Mouse (Mus musculus) 3T3-L1 (cell line): ENCODE measurements around the gene Nudt8.

Source experiments
- DNase-seq: peaks from one replicate; pipeline ENCODE4 v3.0.0-alpha.2; 2015; ENCODE audit warnings: low read depth, low spot score

Gene Nudt8

DNA sequence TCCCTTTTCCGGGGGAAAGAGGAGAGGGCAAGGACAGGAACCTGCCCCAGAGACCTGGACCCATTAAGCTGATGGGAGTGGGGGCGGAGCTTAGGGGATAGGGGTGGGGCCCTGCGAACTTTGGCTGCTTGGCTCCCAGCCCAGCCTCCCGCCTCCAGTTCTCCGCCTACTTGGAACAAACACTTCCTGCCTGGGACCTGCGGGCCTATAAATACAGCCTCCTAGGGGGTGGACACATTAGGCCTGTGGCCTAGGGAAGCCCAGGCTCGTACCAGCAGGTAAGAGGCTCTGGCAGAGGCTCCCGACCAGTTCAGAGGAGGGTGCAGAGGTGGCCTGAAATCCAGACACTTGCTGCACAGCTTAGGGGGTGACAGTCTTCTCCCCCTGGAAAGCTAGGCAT, 14.0 kb upstream of the Nudt8 start, which contains the start of gene Acy3:
Gene Acy3 (plus strand): TSS at position 237 of the 400 bp plus-strand sequence.
- DNase-seq = peak; percentile 53

DNA sequence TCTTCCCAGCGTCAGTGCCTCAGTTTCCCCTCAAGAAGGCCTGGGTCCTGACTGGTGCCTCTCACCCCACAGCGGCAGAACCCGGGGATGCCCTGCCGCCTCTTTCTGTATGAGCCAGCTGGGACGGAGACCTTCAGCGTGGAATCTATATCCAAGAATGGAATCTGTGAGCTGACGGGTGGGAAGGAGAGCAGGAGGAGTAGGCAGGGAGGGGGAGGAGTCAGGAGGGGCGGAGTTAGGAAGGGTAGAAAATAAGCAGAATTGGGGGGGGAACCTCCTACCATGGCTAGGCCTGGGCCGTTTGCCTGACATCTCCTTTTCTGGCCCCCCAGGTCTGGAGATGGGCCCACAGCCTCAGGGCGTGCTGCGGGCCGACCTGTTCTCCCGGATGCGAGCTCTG, 12.3 kb upstream of the Nudt8 start:
- DNase-seq = no peak

DNA sequence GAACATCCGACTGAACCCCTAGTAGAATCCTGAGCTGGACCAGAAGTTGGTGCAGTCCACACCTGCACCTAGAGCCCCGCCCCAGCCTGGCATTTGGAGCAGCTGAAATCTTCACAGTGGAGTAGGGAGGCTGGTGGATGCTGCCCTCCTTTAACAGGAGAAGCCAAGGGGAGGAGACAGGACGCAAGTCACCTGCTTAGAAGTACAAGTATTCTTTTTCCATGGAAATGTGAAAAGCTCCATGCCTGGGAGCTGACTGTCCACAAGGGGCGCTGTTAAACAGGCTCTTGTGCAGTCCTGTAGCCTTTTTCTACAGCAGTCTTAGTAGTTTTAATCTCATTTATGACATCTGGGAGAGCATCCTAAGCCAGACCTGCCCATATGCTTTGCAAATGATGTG, 11.6 kb upstream of the Nudt8 start:
- DNase-seq = no peak

DNA sequence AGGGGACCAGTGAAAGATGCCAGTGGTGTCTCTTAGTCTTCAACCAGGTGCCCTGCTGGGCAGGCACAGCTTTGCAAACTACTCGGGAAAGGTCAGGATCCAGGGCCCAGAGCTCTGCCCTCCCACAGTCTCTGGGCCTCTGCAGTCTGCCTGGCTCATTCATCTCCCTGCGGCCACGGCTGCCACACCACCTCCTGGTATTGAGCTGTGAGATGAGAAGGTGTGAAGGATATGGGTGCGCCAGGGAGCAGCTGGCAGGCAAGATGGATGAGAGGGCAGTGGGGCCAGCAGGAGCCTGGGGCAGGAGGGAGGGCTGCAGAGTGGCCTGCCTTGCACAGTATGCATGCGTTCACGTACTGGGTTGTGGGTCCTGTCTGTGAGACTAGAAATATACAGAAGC, 9.6 kb upstream of the Nudt8 start:
- DNase-seq = no peak

DNA sequence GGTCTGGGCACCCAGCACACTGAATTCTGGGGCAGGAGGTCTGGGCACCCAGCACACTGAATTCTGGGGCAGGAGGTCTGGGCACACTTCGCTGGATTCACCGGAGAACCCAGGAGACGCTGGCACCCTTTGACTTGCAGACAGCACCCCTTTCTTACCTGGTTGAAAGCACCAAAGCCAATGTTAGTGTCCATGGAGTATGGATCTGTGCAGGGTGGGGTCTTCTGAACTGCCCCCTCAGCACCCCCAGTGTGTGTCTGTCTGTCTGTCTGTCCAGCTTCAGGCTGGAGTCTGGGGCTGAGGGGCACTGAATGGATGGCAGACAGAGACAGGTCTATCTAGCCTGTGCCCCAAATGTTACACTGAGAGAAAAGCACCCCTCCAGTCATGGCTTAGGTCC, 8.8 kb upstream of the Nudt8 start:
- DNase-seq = no peak

DNA sequence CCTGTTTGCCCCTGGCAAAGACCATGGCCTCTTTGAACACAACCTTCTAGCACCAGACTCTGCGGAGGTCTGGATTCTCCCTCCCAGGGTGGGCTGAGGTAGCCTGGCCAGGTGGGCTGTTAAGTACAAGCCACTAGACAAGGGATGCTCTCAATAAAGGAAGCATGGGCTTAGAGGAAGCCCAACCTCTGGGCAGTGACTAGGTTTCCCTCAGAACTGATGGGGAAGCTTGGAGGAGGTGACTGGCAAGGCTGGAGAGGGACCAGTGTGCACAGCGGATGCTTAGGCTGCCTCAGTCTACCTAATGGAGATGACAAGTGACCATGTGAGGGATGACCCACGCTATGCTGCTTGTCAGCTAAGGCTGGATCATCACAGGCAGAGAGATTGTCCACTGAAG, 8.4 kb upstream of the Nudt8 start:
- no peak for DNase-seq

DNA sequence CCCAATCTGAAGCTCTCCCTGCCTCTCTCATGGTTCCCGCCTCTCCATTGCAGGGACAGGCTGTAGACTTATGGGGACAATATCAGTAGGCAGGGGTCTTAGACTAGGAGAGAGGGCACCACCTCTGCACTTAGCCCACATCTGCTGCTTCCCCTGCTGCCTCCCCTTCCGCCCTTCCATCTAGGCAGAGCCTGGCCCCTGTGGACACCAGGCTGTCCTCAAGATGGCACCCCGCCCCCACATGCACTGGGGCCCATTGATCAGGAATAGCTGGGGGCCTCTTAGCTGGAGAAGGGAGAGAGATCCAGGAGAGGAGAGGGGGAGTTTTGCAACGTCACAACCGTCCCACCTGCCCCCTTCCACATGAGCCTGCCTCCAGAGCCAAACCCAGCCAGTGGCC, 8.0 kb upstream of the Nudt8 start, which contains the start of gene Tbx10:
Gene Tbx10 (plus strand): TSS at position 337 of the 400 bp plus-strand sequence.
- no peak for DNase-seq

DNA sequence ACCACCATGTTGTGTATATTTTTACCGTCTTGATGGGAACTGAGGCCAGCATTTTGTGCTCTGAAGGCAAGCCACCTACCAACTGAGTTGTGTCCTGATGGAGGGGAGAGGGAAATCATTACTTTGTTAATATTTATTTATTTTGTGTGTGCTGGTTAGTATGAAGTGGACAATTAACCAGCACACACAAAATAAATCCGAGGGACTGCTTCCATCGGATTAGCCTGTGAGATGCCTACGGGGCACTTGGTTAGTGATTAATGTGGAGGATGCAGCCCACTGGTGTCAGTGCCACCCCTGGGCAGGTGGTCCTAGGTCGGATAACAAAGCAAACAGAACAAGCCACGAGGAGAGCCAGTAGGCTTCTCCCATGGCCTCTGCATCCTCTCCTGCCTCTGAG, 5.4 kb upstream of the Nudt8 start:
- no peak for DNase-seq

DNA sequence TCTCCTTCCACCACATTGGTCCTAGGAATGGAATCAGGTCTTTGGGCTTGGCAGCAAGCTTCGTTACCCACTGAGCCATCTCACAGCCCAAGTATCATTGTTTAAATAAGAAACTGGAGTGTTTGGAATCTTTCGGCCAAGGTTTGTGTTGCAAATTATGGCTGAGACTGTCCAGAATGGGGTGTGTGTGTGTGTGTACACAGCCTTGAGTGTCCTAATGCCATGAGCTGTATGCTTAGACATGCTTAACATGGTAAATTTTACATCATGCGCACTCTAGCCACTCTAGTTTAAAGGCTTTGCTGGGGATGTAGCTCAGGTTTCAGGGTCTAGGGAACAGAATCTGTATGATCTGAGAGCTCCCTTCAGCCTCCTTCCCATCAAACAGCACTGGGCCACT, 4.9 kb upstream of the Nudt8 start:
- DNase-seq = no peak

DNA sequence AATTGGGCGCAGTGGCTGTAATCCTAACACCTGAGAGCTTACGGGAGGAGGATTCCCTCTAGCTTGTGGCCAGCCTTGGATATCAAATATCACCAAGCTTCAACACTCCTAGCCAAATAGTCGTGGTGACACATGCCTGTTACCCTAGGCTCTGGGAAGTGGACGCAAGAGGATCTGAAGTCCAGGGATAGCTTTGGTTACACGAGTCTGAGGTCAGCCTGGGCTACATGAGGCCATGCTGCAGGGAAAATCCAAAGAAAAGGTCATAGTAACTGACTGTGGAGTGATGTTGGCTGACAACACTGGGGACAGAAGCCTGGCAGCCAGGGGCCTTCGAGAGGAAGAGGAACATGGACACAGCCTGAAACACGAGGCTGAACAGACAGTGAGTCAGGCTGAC, 4.3 kb upstream of the Nudt8 start:
- peak; percentile 27 for DNase-seq

DNA sequence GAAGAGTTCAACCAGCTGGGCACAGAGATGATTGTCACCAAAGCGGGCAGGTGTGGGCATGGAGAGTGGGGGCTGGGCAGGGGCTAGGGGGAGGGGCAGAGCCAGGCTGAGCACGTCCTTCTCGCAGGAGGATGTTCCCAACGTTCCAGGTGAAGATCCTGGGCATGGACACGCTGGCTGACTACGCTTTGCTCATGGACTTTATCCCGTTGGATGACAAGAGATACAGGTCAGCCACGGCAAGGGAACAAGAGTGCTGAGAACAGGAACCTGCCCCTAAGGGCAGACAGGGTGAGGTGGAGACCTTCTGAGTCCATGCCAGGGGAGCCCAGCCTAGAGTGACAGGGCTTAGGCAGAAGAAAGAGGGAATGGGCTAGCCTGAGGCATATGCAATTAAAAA, 3.6 kb upstream of the Nudt8 start:
- no peak for DNase-seq

DNA sequence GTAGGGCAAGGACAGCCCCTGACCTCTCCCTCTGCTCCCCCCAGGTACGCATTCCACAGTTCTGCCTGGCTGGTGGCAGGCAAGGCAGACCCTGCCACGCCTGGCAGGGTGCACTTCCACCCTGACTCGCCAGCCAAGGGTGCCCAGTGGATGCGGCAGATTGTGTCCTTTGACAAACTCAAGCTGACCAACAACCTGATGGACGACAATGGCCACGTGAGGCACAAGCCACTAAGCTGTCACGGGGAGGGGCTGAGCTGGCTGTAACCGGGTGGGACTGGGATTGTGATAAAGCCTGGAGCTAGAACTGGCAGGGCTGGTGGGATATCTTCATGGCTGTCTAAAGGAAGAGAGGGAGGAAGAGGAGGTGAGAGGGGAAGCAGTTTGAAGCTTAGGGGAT, 3.1 kb upstream of the Nudt8 start:
- DNase-seq = no peak

DNA sequence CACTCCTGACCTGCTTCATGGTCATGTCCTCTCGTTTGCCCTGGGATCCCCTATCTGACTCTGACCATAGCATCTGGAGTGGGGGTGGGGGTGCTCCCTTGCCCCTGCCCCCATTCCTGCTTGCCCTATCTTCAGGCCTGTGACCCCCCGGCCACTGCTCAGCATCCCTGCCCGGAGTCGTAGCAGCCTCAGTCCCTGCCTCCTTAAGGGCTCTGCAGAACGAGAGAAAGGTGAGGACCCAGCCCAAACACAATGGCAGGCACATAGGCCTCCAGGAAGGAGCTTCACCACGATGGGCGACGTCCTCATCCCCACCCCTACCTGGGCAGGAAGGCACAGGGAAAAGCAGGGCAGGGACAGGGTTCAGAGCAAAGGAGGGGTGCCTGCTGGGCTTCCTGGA, 2.0 kb upstream of the Nudt8 start:
- no peak for DNase-seq

DNA sequence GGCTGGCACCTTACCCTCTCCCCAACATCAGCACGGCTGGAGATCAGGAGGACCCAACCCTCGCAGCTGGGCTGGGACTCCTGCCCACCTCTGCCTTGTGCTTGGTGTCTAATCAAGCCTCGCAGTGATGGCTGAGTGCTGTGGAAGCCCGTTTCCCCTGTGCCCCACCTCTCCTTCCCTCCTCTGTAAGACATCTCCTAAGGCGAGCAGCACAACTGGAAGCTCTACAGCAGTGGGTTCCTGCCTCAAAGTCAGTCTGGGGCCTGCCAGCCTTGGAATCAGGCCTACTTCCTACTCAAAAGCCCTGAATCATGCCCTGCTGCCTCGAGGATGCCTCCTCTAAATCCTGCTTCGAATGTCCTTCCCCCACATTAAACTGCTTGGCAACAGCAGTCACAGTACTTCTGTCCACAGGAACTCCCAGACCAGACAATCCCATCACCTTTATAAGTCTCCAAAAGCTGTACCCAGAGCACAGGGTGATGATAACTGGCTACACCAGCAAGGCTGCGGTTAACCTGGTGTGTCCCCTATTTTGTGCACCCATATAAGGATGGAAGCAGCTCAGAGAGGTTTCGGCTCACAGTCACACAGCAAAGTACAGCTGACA, 1.2 kb upstream of the Nudt8 start:
- DNase-seq = peak; percentile 53

DNA sequence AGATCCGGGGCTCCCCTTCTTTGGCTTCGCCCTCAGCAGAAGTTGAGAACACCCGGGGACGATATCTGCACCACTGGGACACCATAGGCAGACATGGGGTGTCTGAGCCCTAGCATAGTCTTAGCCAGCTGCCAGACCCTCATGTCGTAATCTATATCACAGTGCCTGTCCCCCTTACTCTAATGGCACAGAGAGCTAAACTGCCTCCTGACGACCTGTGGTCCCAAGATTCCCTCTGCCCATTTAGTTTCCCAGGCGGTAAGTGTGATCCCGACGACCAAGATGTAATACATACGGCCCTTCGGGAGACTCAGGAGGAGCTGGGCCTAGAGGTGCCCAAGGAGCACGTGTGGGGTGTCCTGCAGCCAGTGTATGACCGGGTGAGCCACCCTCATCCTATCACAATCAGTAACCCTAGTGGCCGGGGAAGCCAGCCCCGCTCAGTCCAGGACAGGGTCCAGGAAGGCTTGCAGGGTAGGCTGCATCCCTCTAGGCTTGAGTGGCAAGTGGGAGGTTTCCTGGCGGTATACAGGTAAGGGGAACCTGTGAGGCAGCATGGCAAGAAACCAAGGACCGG, 657 bp downstream of the Nudt8 start:
- DNase-seq = peak; percentile 32

DNA sequence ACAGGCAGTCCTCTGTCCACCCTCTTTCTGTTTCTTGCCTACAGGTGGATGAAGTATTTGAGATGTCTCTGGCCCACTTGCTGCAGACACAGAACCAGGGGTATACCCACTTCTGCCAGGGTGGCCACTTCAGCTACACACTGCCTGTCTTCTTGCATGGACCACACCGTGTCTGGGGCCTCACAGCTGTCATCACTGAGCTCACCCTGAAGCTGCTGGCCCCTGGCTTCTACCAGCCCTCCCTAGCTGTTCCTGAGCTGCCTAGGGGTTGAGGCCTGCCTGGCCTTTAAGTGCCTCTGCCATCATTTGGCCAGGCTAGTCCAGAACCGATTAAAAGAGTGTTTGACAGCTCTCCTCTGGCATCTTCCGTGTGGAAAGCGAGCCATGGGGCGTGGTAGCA, 1.4 kb downstream of the Nudt8 start:
- DNase-seq = no peak

DNA sequence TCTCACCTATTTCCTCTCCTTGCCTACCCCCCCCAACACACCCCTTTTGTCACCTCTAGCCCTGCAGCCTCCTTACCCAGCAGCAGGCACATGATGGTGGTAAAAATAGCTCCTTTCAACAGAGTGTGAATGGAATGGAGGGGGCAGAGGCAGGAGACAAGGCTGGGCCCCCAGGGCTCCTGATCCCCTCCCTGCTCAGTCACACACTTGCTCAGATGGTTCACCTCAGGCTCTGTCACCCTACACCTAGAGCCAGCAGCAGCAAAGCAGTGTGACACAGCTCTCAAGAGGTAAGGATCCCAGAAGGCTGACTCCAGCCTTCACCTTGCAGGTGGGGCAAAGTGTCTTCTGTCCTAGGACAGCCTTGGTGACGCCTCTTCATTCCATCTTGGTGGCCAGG, 2.7 kb downstream of the Nudt8 start, which contains the start of gene Doc2g:
Gene Doc2g (plus strand): TSS at position 202 of the 400 bp plus-strand sequence.
- DNase-seq = no peak

DNA sequence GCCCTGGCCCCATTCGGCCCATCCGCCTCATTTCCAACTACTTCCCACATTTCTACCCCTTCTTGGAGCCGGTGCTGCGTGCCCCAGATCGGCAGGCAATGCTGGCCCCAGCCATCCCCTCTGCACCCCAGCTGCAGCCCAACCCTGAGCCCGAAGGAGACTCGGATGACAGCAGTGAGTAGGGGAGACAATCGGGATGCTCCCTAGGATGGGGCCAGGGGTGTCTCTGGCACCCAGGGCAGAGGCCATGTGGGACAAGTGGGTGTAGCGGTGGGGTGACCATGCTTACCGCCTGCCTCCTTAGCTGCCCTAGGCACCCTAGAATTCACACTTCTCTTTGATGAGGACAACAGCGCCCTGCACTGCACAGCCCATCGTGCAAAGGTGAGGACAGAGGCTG, 3.3 kb downstream of the Nudt8 start:
- DNase-seq = no peak

DNA sequence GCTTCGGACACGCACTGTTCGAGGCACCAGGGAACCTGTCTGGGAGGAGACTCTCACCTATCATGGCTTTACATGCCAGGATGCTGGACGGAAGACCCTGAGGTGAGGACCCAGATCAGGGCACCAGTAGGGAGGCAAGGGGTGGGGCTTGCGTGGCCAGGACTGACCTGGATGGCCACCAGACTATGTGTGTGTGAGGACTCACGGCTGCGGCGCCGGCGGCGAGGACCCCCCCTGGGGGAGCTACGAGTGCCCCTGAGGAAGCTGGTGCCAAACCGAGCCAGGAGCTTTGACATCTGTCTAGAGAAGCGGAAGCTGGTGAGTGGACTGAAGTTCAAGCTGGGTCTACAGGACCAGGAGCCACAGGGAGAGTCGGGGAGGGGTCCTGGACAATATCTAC, 4.0 kb downstream of the Nudt8 start:
- no peak for DNase-seq

DNA sequence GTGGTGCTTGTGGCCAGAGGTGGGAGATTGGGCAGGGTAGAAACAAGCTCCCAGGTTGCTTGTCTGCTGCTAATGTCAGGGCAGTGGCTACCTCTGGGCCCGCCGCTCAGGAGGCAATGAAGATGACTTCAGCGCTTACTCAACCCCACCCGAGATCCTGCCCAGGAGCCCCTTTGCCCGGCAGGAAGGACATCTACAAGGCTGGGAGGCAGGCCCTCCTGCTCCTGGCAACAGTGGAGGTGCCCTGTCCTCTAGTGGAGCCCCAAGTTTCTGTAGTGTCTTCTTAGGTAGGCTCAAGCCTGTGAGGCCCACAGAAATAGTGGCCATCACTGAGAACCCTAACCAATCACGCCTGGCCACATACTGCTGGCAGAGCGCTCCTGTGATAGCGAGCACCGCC, 4.7 kb downstream of the Nudt8 start:
- no peak for DNase-seq

DNA sequence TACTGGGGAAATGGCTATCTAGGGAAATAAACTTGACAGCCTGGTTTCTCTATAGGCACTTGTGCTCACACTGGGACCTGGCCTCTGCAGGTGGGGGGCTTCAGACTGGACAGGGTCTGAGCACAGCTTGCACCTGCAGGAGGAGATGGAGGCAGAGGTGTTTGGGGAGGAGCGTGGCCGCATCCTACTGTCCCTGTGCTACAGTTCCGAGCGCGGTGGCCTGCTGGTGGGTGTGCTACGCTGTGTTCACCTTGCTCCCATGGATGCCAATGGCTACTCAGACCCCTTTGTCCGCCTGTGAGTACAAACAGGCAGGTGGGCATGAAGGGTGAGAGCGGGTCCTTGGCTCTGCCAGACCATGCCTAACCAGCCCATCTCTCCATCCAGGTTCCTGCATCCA, 5.6 kb downstream of the Nudt8 start:
- DNase-seq = no peak

DNA sequence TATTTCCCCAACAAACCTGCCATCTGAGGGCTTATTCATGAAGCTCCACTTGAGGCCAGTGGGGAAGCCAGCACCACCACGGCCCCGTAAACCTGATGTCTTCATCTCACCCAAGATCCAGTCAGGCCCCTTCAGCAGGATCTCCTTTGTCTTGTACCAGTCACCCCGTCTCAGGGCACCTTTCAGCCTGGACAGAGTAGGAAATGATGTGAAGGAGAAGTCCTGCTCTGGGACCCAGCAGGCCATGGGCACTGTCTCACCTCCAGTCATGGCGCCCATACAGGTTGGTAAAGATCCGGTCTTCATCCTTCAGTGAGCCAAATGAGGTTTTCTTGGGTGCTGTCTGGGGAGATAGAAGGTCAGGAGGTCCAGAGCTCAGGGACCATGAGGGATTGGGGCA, 10.7 kb downstream of the Nudt8 start:
- no peak for DNase-seq

DNA sequence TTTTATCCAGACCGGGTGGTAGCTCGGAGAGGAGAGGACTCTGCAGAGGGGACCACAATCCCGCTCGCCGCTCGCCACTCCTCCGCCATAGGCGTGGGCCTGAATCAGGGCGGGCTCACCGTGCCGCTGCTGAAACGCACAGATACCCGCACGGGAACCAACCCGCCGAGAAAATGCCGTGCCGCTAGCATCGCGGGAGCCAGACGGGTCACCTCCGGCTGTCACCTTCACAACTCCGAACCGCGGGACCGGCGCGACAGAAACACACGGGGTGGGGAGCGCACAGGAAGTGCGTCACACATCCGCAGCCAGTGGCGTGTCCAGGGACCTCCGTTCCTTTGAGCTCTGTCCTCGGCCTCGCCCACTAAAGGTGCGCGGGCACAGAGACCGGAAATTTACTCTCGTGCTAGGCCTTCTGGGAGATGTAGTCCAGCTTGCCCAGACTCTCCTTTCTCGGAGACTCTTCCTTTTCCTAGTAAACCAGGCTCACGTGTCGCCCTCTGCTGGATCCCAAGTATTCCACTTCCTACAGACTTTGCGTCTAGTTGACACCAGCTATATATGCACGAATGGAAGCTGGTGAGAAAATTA, 12.1 kb downstream of the Nudt8 start, which contains the start of gene Ndufv1:
Gene Ndufv1 (minus strand): TSS at position 375 of the 591 bp plus-strand sequence.
- peak; percentile 100 for DNase-seq
